In the genomic region with DNA sequence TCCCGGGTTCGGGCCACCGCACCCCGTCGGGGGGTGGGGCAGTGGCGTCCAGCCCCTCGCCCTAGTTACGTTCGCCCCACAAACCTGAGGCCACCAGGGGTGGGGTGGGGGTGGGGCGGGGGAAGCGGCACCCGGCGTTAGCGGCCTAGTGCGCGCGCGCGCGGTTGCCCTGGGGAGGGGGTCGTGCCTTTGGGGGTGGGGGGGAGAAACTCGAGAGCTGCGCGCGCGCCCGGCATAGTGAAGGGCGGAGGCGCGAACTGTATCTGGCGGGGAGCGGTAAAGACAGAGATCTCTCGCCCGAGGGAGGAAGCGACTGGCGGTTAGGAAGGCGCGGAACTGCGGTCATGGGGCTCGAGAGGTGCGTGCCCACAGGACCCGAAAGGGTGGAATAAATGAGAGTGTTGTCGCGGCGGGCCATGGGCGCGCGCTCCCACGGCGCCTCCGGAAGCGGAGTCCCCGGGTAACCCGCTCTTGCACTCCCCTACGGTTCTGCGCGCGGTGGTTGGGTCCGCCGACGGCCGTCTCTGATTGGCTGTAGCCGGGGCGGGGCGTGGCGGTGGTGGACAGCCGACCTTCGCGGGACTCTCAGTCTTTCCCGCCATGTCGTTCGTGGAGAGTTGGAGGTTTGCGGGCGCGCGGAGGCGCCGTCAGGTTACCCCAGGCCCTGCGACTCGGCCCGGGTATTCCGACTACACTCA, we compare ENCODE assay signal across 8 mouse cellular contexts. TPM values are rescaled to one million over a fixed set of nuclear protein-coding genes. Genes with fewer than 3 reads are reported as not detected.
DNase-seq lines count a peak whose midpoint lies in the region; ATAC-seq and TF ChIP-seq lines count a peak whose summit lies in the region.

Gene Arl6ip6, plus strand, starts transcription at position 204 of the 698 bp plus-strand sequence.

- no peaks in the 10 kb centered on the region for H3K9me3 ChIP-seq in hindbrain, postnatal 0 days (ENCODE audit: low read length)

- peak; percentile 97 for DNase-seq in ZHBTc4 (ENCODE audit: low read depth, low spot score)
- DNase-seq in gastrocnemius, adult 2 months = peak; percentile 99
- DNase-seq in hindbrain, postnatal 0 days (ENCODE audit: low spot score) = peak; percentile 97
- DNase-seq in left cerebral cortex, adult 2 months (ENCODE audit: extremely low spot score in 1 of 2, low spot score in 2 of 2) = peak; percentile 97 to 99
- DNase-seq in right cerebral cortex, adult 2 months (ENCODE audit: low spot score in 2 of 2) = peak; percentile 98
- DNase-seq in urinary bladder, postnatal 14 days (ENCODE audit: low spot score) = peak; percentile 98

- 0 out of 2 replicates have a peak, but pooled peaks cover 3% of the 10 kb centered on the region for H3K36me3 ChIP-seq in hindbrain, postnatal 0 days (ENCODE audit: insufficient read depth, low read length)

- under 1% methylated on average over 81 of the region's 82 CpGs for WGBS in hindbrain, postnatal 0 days

- peak within 1 kb of the TSS; percentile 100 for H3K27ac ChIP-seq in gastrocnemius, adult 2 months
- H3K27ac ChIP-seq in hindbrain, postnatal 0 days = peak within 1 kb of the TSS; percentile 95
- H3K27ac ChIP-seq in left cerebral cortex, adult 2 months = peak within 1 kb of the TSS; percentile 98

- H3K9ac ChIP-seq in hindbrain, postnatal 0 days (replicated peaks; ENCODE audit: low read length) = peak within 1 kb of the TSS; percentile 71

- peak within 1 kb of the TSS; percentile 91 for H3K4me2 ChIP-seq in hindbrain, postnatal 0 days (ENCODE audit: low read depth, low read length)

- 0 out of 2 replicates have a peak, but pooled peaks cover 4% of the 10 kb centered on the region for H3K4me1 ChIP-seq in hindbrain, postnatal 0 days (ENCODE audit: insufficient read depth, low read length)

- no peaks in the 10 kb centered on the region for H3K27me3 ChIP-seq in hindbrain, postnatal 0 days (ENCODE audit: insufficient read depth, low read length)

- H3K4me3 ChIP-seq in gastrocnemius, adult 2 months = peak within 1 kb of the TSS; percentile 90
- H3K4me3 ChIP-seq in hindbrain, postnatal 0 days (ENCODE audit: low read length) = peak within 1 kb of the TSS; percentile 71
- peak within 1 kb of the TSS; percentile 78 for H3K4me3 ChIP-seq in left cerebral cortex, adult 2 months

- intact Hi-C loops in gastrocnemius, adult 2 months (cut with DNase I) = no loop called here
- intact Hi-C loops in left cerebral cortex, adult 2 months (cut with DNase I) = loop anchor here (5.0 to 10.0 kb wide), 2 partner anchors 434 to 1243 kb away; partner anchors contain the start of gene Galnt13

- peak; percentile 74 for ATAC-seq in common myeloid progenitor, adult 5-6 weeks (replicated peaks; ENCODE audit: low read depth, poor library complexity, severe bottlenecking)
- peak; percentile 93 for ATAC-seq in hindbrain, postnatal 0 days
- ATAC-seq in megakaryocyte, adult 5-6 weeks (ENCODE audit: poor library complexity, severe bottlenecking) = peak; percentile 75

- no peak for TF ChIP-seq CTCF in gastrocnemius, adult 2 months (IDR thresholded peaks at IDR 0.05)
- TF ChIP-seq CTCF in hindbrain, postnatal 0 days (IDR thresholded peaks at IDR 0.05; ENCODE audit: low read depth) = no peak
- TF ChIP-seq CTCF in left cerebral cortex, adult 2 months (IDR thresholded peaks at IDR 0.05) = no peak

RNA-seq across cellular contexts. Expression of gene Arl6ip6, which starts in this region (rescaled TPM):
- 43.7 and 56.6 TPM in 2 replicates for total RNA-seq in common myeloid progenitor, adult 5-6 weeks (2017)
- 10 to 100 TPM in 1 of 2 experiments, 1 to 10 TPM in 1; 9.2 to 13.6 TPM for total RNA-seq in gastrocnemius, adult 2 months (2021)
- total RNA-seq in hindbrain, postnatal 0 days (2014; rRNA removed) = 25.2 and 27.3 TPM in 2 replicates
- 22.3 and 22.7 TPM in 2 replicates for polyA plus RNA-seq in hindbrain, postnatal 0 days (2015; fragmentation: Nextera tagmentation; extraction: Ambion mirVana)
- total RNA-seq in left cerebral cortex, adult 2 months (2021) = 10 to 100 TPM; 11.7 to 12.3 TPM
- total RNA-seq in megakaryocyte, adult 5-6 weeks (2015) = 55.5 and 65.5 TPM in 2 replicates
- total RNA-seq in megakaryocyte, adult 5-6 weeks (2017) = 38.7 and 41.4 TPM in 2 replicates

Comparison
In these comparisons a context has a peak if more than half of its experiments do, and no peak if none do; other contexts are left out.
1. Peak in every context shown above with its lines: DNase-seq, ATAC-seq, H3K4me3 ChIP-seq and H3K27ac ChIP-seq.